Mouse (Mus musculus) kidney, adult 2 months (tissue): ENCODE data around the gene Atpif1.

Experiments used
- CTCF ChIP-seq: fragments of 200-500 bp; conservative IDR thresholded peaks from 2 replicates; pipeline ENCODE4 v1.5.1; 2011; ENCODE audit warnings: low read depth, mild to moderate bottlenecking, control low read depth, low read length, moderate library complexity, mixed read lengths; ENCODE audit not compliant: insufficient read depth, insufficient read length
- POLR2A ChIP-seq: fragments of 200-500 bp; IDR thresholded peaks from one replicate; pipeline ENCODE4 v1.6.1; 2011; ENCODE audit warnings: low read depth, low read length, control low read depth

DNA sequence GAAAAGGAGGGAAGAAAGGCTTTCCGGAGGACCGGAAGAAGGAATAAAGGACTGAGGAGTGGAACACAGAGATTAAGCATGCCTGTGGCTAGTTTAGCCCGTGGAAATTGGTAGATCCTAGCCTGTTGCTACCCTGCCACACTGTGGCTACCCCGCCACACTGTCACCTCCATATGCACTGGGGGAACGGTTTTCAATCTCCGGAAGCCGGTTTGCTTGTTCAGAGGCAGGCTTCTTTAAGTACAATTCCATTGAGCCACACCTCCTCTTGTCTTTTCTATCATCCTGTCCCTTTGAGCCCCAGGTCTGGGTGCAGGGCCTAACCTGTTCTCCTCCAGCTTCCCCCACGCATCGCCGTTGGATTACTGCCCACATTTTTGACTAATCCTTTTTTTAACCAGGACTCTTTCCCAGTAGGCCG is 9.1 kb downstream of the Atpif1 start:
- TF ChIP-seq CTCF = no peak
- TF ChIP-seq POLR2A = no peak
